Mouse (Mus musculus): ENCODE measurements around the gene Wwp2.

Wwp2 gene

GRCm38 (mm10) chr8:107435962-107436831 is at the start of gene Wwp2:
Wwp2 (plus strand) TSS chr8:107436365.
- peak; percentile 77 to 91 for DNase-seq

GRCm38 (mm10) chr8:107386642-107387041 is 49.5 kb upstream of the Wwp2 start:
- peak; percentile 28 to 30 for DNase-seq

GRCm38 (mm10) chr8:107387861-107388260 is 48.3 kb upstream of the Wwp2 start:
- peak; percentile 60 to 77 for DNase-seq

- DNase-seq = peak; percentile 87 to 89
Observed at GRCm38 (mm10) chr8:107389557-107389956, 46.6 kb upstream of the Wwp2 start.

- peak; percentile 79 to 89 for DNase-seq
Observed at GRCm38 (mm10) chr8:107390476-107391135, 45.6 kb upstream of the Wwp2 start.

GRCm38 (mm10) chr8:107391136-107391516 is 45.0 kb upstream of the Wwp2 start:
- no peak for DNase-seq

- no peak for DNase-seq
Observed at GRCm38 (mm10) chr8:107395397-107395796, 40.8 kb upstream of the Wwp2 start.

- DNase-seq = no peak
Observed at GRCm38 (mm10) chr8:107396106-107396670, 40.0 kb upstream of the Wwp2 start.

GRCm38 (mm10) chr8:107397665-107398064 is 38.5 kb upstream of the Wwp2 start:
- no peak for DNase-seq

GRCm38 (mm10) chr8:107399495-107399894 is 36.7 kb upstream of the Wwp2 start:
- DNase-seq = peak in 1 of 2 experiments; percentile 29

- no peak for DNase-seq
Observed at GRCm38 (mm10) chr8:107401866-107402265, 34.3 kb upstream of the Wwp2 start.

- DNase-seq = peak; percentile 87 to 89
Observed at GRCm38 (mm10) chr8:107403038-107403781, 33.0 kb upstream of the Wwp2 start, which contains the start of gene Nqo1. Nqo1 (minus strand) TSS chr8:107403206.

GRCm38 (mm10) chr8:107404057-107404456 is 32.1 kb upstream of the Wwp2 start:
- no peak for DNase-seq

- DNase-seq = no peak
Observed at GRCm38 (mm10) chr8:107405935-107406334, 30.2 kb upstream of the Wwp2 start.

GRCm38 (mm10) chr8:107411391-107411790 is 24.8 kb upstream of the Wwp2 start:
- peak; percentile 42 to 58 for DNase-seq

GRCm38 (mm10) chr8:107412552-107412951 is 23.6 kb upstream of the Wwp2 start:
- DNase-seq = no peak

- DNase-seq = no peak
Observed at GRCm38 (mm10) chr8:107413881-107414280, 22.3 kb upstream of the Wwp2 start.

GRCm38 (mm10) chr8:107417001-107417400 is 19.2 kb upstream of the Wwp2 start:
- DNase-seq = peak in 1 of 2 experiments; percentile 61

GRCm38 (mm10) chr8:107424176-107424575 is 12.0 kb upstream of the Wwp2 start:
- DNase-seq = no peak

GRCm38 (mm10) chr8:107424597-107425229 is 11.5 kb upstream of the Wwp2 start, which contains the start of gene Nob1:
Nob1 (minus strand) TSS chr8:107425051.
- peak; percentile 97 to 99 for DNase-seq

GRCm38 (mm10) chr8:107425230-107425597 is 11.0 kb upstream of the Wwp2 start:
- DNase-seq = no peak

GRCm38 (mm10) chr8:107430821-107431220 is 5.3 kb upstream of the Wwp2 start:
- peak; percentile 69 to 72 for DNase-seq

Data from kidney, postnatal 36 days (tissue).